ENCODE assay signal across 10 mouse cellular contexts in the genomic region with DNA sequence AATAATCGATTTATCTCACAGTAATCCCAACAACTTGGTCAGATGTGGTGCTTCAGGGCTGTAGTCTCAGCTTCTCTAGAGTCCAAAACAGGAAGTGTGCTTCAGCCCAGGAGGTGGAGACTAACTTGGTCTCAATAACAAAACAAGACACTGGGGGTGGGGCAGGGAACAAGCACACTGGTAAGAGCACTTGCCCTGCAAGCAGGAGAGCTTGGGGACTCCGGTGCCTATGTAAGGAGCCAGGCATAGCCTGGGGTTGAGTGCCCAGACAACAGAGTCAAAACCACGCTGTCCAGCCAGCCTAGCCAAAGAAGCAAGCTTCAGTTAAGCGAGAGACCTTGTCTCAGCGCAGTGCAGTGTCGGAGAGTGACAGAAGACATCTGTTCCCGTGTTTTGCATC. TPM values are rescaled to one million over a fixed set of nuclear protein-coding genes. Genes with fewer than 3 reads are reported as not detected.
DNase-seq lines count a peak whose midpoint lies in the region; ATAC-seq and TF ChIP-seq lines count a peak whose summit lies in the region.
"Had no signal": no experiment of that assay in that cellular context is flagged by ENCODE, and none has a peak within 500 bp of the region (broad histone marks: within the 10 kb centered on the region; RNA-seq: fewer than 3 reads in every experiment).

No protein-coding gene starts in this region.

- no peaks in the 10 kb centered on the region for H3K4me1 ChIP-seq in forebrain, embryonic 11.5 days (replicated peaks; ENCODE audit: control insufficient read depth, insufficient read depth, low read length)
- no peaks in the 10 kb centered on the region for H3K4me1 ChIP-seq in midbrain, embryonic 15.5 days
- H3K4me1 ChIP-seq: heart, embryonic 15.5 days; neural tube, embryonic 12.5 days had no signal

- WGBS in forebrain, embryonic 11.5 days, result 95% methylated on average over 7 of the region's 7 CpGs
- WGBS in midbrain, embryonic 15.5 days, result 96% methylated on average over 7 of the region's 7 CpGs

- H3K27ac ChIP-seq in layer of hippocampus, adult 2 months, result 0 out of 2 replicates have a peak overlapping the region, but pooled peaks have one; percentile 40
- H3K27ac ChIP-seq in forebrain, embryonic 11.5 days (ENCODE audit: low read depth, low read length), result no peak overlapping the region
- no peak overlapping the region for H3K27ac ChIP-seq in midbrain, embryonic 15.5 days
- H3K27ac ChIP-seq: heart, embryonic 15.5 days; neural tube, embryonic 12.5 days had no signal

- H3K27me3 ChIP-seq in forebrain, embryonic 11.5 days (ENCODE audit: control insufficient read depth, insufficient read depth, low read length), result no peaks in the 10 kb centered on the region
- no peaks in the 10 kb centered on the region for H3K27me3 ChIP-seq in midbrain, embryonic 15.5 days (replicated peaks)
- H3K27me3 ChIP-seq: heart, embryonic 15.5 days; neural tube, embryonic 12.5 days had no signal

- no peak for TF ChIP-seq CTCF in layer of hippocampus, adult 2 months (conservative IDR thresholded peaks at IDR 0.05)

- no peak overlapping the region for H3K9ac ChIP-seq in forebrain, embryonic 11.5 days (ENCODE audit: low read length)
- H3K9ac ChIP-seq in midbrain, embryonic 15.5 days, result no peak overlapping the region
- H3K9ac ChIP-seq: heart, embryonic 15.5 days; neural tube, embryonic 12.5 days had no signal

- no peaks in the 10 kb centered on the region; the same call in 1 of the 2 replicates for H3K36me3 ChIP-seq in forebrain, embryonic 11.5 days (ENCODE audit: control insufficient read depth, insufficient read depth, low read length)
- H3K36me3 ChIP-seq in midbrain, embryonic 15.5 days (replicated peaks), result peaks cover 7% of the 10 kb centered on the region; the same call in 1 of the 2 replicates

- no peak overlapping the region for H3K4me3 ChIP-seq in layer of hippocampus, adult 2 months
- no peak overlapping the region for H3K4me3 ChIP-seq in forebrain, embryonic 11.5 days (ENCODE audit: low read depth, low read length)
- H3K4me3 ChIP-seq in midbrain, embryonic 15.5 days, result no peak overlapping the region
- H3K4me3 ChIP-seq: heart, embryonic 15.5 days; neural tube, embryonic 12.5 days had no signal

- peak in 1 of 2 experiments; percentile 20 for DNase-seq in layer of hippocampus, adult 2 months (ENCODE audit: low spot score in 2 of 2)
- no peak for DNase-seq in layer of hippocampus, postnatal 25 days (ENCODE audit: extremely low spot score in 1 of 2, low spot score in 1 of 2)
- peak; percentile 72 to 78 for DNase-seq in lung, adult 18-20 months
- peak; percentile 80 to 86 for DNase-seq in spleen, postnatal 36 days (ENCODE audit: low spot score in 2 of 2)
- DNase-seq in forebrain, embryonic 11.5 days (ENCODE audit: low spot score), result no peak
- no peak for DNase-seq in left cerebral cortex, adult 11 months (ENCODE audit: low spot score)

- H3K4me2 ChIP-seq in forebrain, embryonic 11.5 days (ENCODE audit: low read depth, low read length, severe bottlenecking), result no peak overlapping the region
- H3K4me2 ChIP-seq in midbrain, embryonic 15.5 days, result no peak overlapping the region
- H3K4me2 ChIP-seq: heart, embryonic 15.5 days; neural tube, embryonic 12.5 days had no signal

- H3K9me3 ChIP-seq in forebrain, embryonic 11.5 days (ENCODE audit: control insufficient read depth, low read length), result no peaks in the 10 kb centered on the region
- no peaks in the 10 kb centered on the region for H3K9me3 ChIP-seq in midbrain, embryonic 15.5 days
- H3K9me3 ChIP-seq: heart, embryonic 15.5 days; neural tube, embryonic 12.5 days had no signal

- ATAC-seq in common myeloid progenitor, adult 5-6 weeks (replicated peaks; ENCODE audit: low read depth, poor library complexity, severe bottlenecking), result peak; percentile 95
- no peak for ATAC-seq in forebrain, embryonic 11.5 days (replicated peaks; ENCODE audit: low FRiP score)
- no peak for ATAC-seq in midbrain, embryonic 15.5 days (replicated peaks)

RNA-seq across cellular contexts. Expression of a gene that starts 24.7 kb away (rescaled TPM):
- 10 to 100 TPM; 37.3 to 40.2 TPM for total RNA-seq in layer of hippocampus, adult 2 months (2021)
- total RNA-seq in layer of hippocampus, postnatal 25 days (2021), result 10 to 100 TPM; 36.8 to 41.7 TPM
- 53.1 and 62.7 TPM in 2 replicates for total RNA-seq in common myeloid progenitor, adult 5-6 weeks (2017)
- 35.7 and 38.1 TPM in 2 replicates for polyA plus RNA-seq in forebrain, embryonic 11.5 days (2014; fragmentation: Nextera tagmentation; extraction: Ambion mirVana)
- polyA plus RNA-seq in midbrain, embryonic 15.5 days (2015; fragmentation: Nextera tagmentation; extraction: Ambion mirVana), result 43.9 and 45.3 TPM in 2 replicates

Comparison
In these comparisons a context has a peak if more than half of its experiments do, and no peak if none do; other contexts are left out.
1. DNase-seq: peak in lung, adult 18-20 months (2 of 2) and spleen, postnatal 36 days (2 of 2); none in layer of hippocampus, postnatal 25 days (0 of 2), forebrain, embryonic 11.5 days (single experiment) and left cerebral cortex, adult 11 months (single experiment).